Mouse (Mus musculus): Measurements from ENCODE around the gene Higd1a. TPM values are rescaled to one million over a fixed set of nuclear protein-coding genes. Genes with fewer than 3 reads are reported as not detected.

The Higd1a gene
- polyA plus RNA-seq, 1 experiment from 2014 or later: 154 TPM

- H3K9ac ChIP-seq (ENCODE audit: low read depth, low read length): no peak overlapping the region
- 86% methylated on average over 5 of the region's 5 CpGs for WGBS
- no peak overlapping the region for H3K27ac ChIP-seq (ENCODE audit: low read length)
- no peak overlapping the region for H3K4me2 ChIP-seq (ENCODE audit: low read length)
- H3K27me3 ChIP-seq (ENCODE audit: control insufficient read depth, insufficient read depth, low read depth, low read length): no peaks in the 10 kb centered on the region
- peaks cover 8% of the 10 kb centered on the region for H3K36me3 ChIP-seq (ENCODE audit: control insufficient read depth, insufficient read depth, low read length)
- H3K4me3 ChIP-seq (ENCODE audit: low read depth, low read length): no peak overlapping the region
- H3K9me3 ChIP-seq (replicated peaks; ENCODE audit: control insufficient read depth, low read length, poor library complexity, severe bottlenecking): no peaks in the 10 kb centered on the region
- no peak for ATAC-seq
- H3K4me1 ChIP-seq (ENCODE audit: control insufficient read depth, insufficient read depth, low read length): peaks cover 2% of the 10 kb centered on the region; the same call in 1 of the 2 replicates
These were observed 10.3 kb downstream of the Higd1a start for GRCm38 (mm10) chr9:121847842-121848241.

GRCm38 (mm10) chr9:121847138-121847537 is 11.0 kb downstream of the Higd1a start:
- Histone ChIP-seq H3K9ac (ENCODE audit: low read depth, low read length) (no peak overlapping the region), H3K9me3 (replicated peaks; ENCODE audit: control insufficient read depth, low read length, poor library complexity, severe bottlenecking) (no peaks in the 10 kb centered on the region), H3K4me2 (ENCODE audit: low read length) (no peak overlapping the region), H3K27me3 (ENCODE audit: control insufficient read depth, insufficient read depth, low read depth, low read length) (no peaks in the 10 kb centered on the region), H3K4me3 (ENCODE audit: low read depth, low read length) (no peak overlapping the region), H3K4me1 (ENCODE audit: control insufficient read depth, insufficient read depth, low read length) (peaks cover 2% of the 10 kb centered on the region; the same call in 1 of the 2 replicates), H3K36me3 (ENCODE audit: control insufficient read depth, insufficient read depth, low read length) (peaks cover 8% of the 10 kb centered on the region), H3K27ac (ENCODE audit: low read length) (no peak overlapping the region)
- no peak for ATAC-seq
- WGBS: 92% methylated on average over 4 of the region's 4 CpGs

- Histone ChIP-seq H3K9ac (ENCODE audit: low read depth, low read length) (no peak overlapping the region), H3K27ac (ENCODE audit: low read length) (no peak overlapping the region), H3K9me3 (replicated peaks; ENCODE audit: control insufficient read depth, low read length, poor library complexity, severe bottlenecking) (no peaks in the 10 kb centered on the region), H3K4me1 (ENCODE audit: control insufficient read depth, insufficient read depth, low read length) (peaks cover 2% of the 10 kb centered on the region; the same call in 1 of the 2 replicates), H3K4me2 (ENCODE audit: low read length) (no peak overlapping the region), H3K27me3 (ENCODE audit: control insufficient read depth, insufficient read depth, low read depth, low read length) (no peaks in the 10 kb centered on the region), H3K4me3 (ENCODE audit: low read depth, low read length) (no peak overlapping the region), H3K36me3 (ENCODE audit: control insufficient read depth, insufficient read depth, low read length) (peaks cover 8% of the 10 kb centered on the region)
- ATAC-seq: peak; percentile 60; the same call in 1 of the 2 replicates
- 55% methylated on average over 10 of the region's 10 CpGs for WGBS
These were observed 11.5 kb downstream of the Higd1a start for GRCm38 (mm10) chr9:121846526-121847118.

GRCm38 (mm10) chr9:121842914-121843313 is 15.2 kb downstream of the Higd1a start:
- Histone ChIP-seq H3K9me3 (replicated peaks; ENCODE audit: control insufficient read depth, low read length, poor library complexity, severe bottlenecking) (no peaks in the 10 kb centered on the region), H3K4me3 (ENCODE audit: low read depth, low read length) (no peak overlapping the region), H3K27me3 (ENCODE audit: control insufficient read depth, insufficient read depth, low read depth, low read length) (no peaks in the 10 kb centered on the region), H3K27ac (ENCODE audit: low read length) (no peak overlapping the region), H3K36me3 (ENCODE audit: control insufficient read depth, insufficient read depth, low read length) (0 out of 2 replicates have a peak, but pooled peaks cover 3% of the 10 kb centered on the region), H3K4me1 (ENCODE audit: control insufficient read depth, insufficient read depth, low read length) (peaks cover 5% of the 10 kb centered on the region; the same call in 1 of the 2 replicates), H3K9ac (ENCODE audit: low read depth, low read length) (no peak overlapping the region), H3K4me2 (ENCODE audit: low read length) (no peak overlapping the region)
- ATAC-seq: no peak
- 97% methylated on average over 2 of the region's 2 CpGs for WGBS

GRCm38 (mm10) chr9:121839622-121839965 is 18.6 kb downstream of the Higd1a start:
- Histone ChIP-seq H3K27ac (ENCODE audit: low read length) (no peak overlapping the region), H3K36me3 (ENCODE audit: control insufficient read depth, insufficient read depth, low read length) (no peaks in the 10 kb centered on the region), H3K27me3 (ENCODE audit: control insufficient read depth, insufficient read depth, low read depth, low read length) (no peaks in the 10 kb centered on the region), H3K4me2 (ENCODE audit: low read length) (peak overlapping the region; percentile 54), H3K4me1 (ENCODE audit: control insufficient read depth, insufficient read depth, low read length) (peaks cover 3% of the 10 kb centered on the region; the same call in 1 of the 2 replicates), H3K9ac (ENCODE audit: low read depth, low read length) (peak overlapping the region; percentile 47), H3K4me3 (ENCODE audit: low read depth, low read length) (peak overlapping the region; percentile 48), H3K9me3 (replicated peaks; ENCODE audit: control insufficient read depth, low read length, poor library complexity, severe bottlenecking) (no peaks in the 10 kb centered on the region)
- 30% methylated on average over 7 of the region's 7 CpGs for WGBS
- peak; percentile 66 for ATAC-seq

- peak within 1 kb of the TSS; percentile 54 for H3K4me2 ChIP-seq (ENCODE audit: low read length)
- peaks cover 3% of the 10 kb centered on the region; the same call in 1 of the 2 replicates for H3K4me1 ChIP-seq (ENCODE audit: control insufficient read depth, insufficient read depth, low read length)
- H3K9me3 ChIP-seq (replicated peaks; ENCODE audit: control insufficient read depth, low read length, poor library complexity, severe bottlenecking): no peaks in the 10 kb centered on the region
- WGBS: 3% methylated on average over 57 of the region's 61 CpGs
- peak within 1 kb of the TSS; percentile 48 for H3K4me3 ChIP-seq (ENCODE audit: low read depth, low read length)
- H3K27ac ChIP-seq (ENCODE audit: low read length): no peak within 1 kb of the TSS
- no peaks in the 10 kb centered on the region for H3K27me3 ChIP-seq (ENCODE audit: control insufficient read depth, insufficient read depth, low read depth, low read length)
- no peaks in the 10 kb centered on the region for H3K36me3 ChIP-seq (ENCODE audit: control insufficient read depth, insufficient read depth, low read length)
- ATAC-seq: peak; percentile 96
- H3K9ac ChIP-seq (ENCODE audit: low read depth, low read length): peak within 1 kb of the TSS; percentile 47
These were observed 19.1 kb downstream of the Higd1a start, which contains the start of gene Ccdc13 for GRCm38 (mm10) chr9:121838829-121839621. Gene Ccdc13, minus strand, starts transcription at chr9:121839461.

- Histone ChIP-seq H3K4me1 (ENCODE audit: control insufficient read depth, insufficient read depth, low read length) (peaks cover 3% of the 10 kb centered on the region; the same call in 1 of the 2 replicates), H3K27ac (ENCODE audit: low read length) (no peak overlapping the region), H3K9ac (ENCODE audit: low read depth, low read length) (no peak overlapping the region), H3K4me3 (ENCODE audit: low read depth, low read length) (no peak overlapping the region), H3K36me3 (ENCODE audit: control insufficient read depth, insufficient read depth, low read length) (no peaks in the 10 kb centered on the region), H3K27me3 (ENCODE audit: control insufficient read depth, insufficient read depth, low read depth, low read length) (no peaks in the 10 kb centered on the region), H3K4me2 (ENCODE audit: low read length) (no peak overlapping the region), H3K9me3 (replicated peaks; ENCODE audit: control insufficient read depth, low read length, poor library complexity, severe bottlenecking) (no peaks in the 10 kb centered on the region)
- 94% methylated on average over 6 of the region's 6 CpGs for WGBS
- ATAC-seq: no peak
These were observed 20.2 kb downstream of the Higd1a start for GRCm38 (mm10) chr9:121838008-121838407.

- 84% methylated on average over 11 of the region's 11 CpGs for WGBS
- ATAC-seq: no peak
- H3K36me3 ChIP-seq (ENCODE audit: control insufficient read depth, insufficient read depth, low read length): no peaks in the 10 kb centered on the region
These were observed 24.3 kb downstream of the Higd1a start for GRCm38 (mm10) chr9:121833825-121834224.

GRCm38 (mm10) chr9:121830956-121831293 is 27.2 kb downstream of the Higd1a start:
- no peaks in the 10 kb centered on the region for H3K4me1 ChIP-seq (ENCODE audit: control insufficient read depth, insufficient read depth, low read length)
- H3K9me3 ChIP-seq (replicated peaks; ENCODE audit: control insufficient read depth, low read length, poor library complexity, severe bottlenecking): no peaks in the 10 kb centered on the region
- no peak overlapping the region for H3K4me3 ChIP-seq (ENCODE audit: low read depth, low read length)
- no peak overlapping the region for H3K9ac ChIP-seq (ENCODE audit: low read depth, low read length)
- no peaks in the 10 kb centered on the region for H3K36me3 ChIP-seq (ENCODE audit: control insufficient read depth, insufficient read depth, low read length)
- no peak overlapping the region for H3K27ac ChIP-seq (ENCODE audit: low read length)
- WGBS: 35% methylated on average over 6 of the region's 6 CpGs
- peak; percentile 84 for ATAC-seq
- H3K4me2 ChIP-seq (ENCODE audit: low read length): no peak overlapping the region
- H3K27me3 ChIP-seq (ENCODE audit: control insufficient read depth, insufficient read depth, low read depth, low read length): no peaks in the 10 kb centered on the region

More at GRCm38 (mm10) chr9:121833825-121834224, 24.3 kb downstream of the Higd1a start:
- H3K9ac ChIP-seq (ENCODE audit: low read depth, low read length): no peak overlapping the region
- H3K27me3 ChIP-seq (ENCODE audit: control insufficient read depth, insufficient read depth, low read depth, low read length): no peaks in the 10 kb centered on the region
- no peaks in the 10 kb centered on the region for H3K9me3 ChIP-seq (replicated peaks; ENCODE audit: control insufficient read depth, low read length, poor library complexity, severe bottlenecking)
- no peak overlapping the region for H3K27ac ChIP-seq (ENCODE audit: low read length)
- H3K4me3 ChIP-seq (ENCODE audit: low read depth, low read length): no peak overlapping the region
- H3K4me2 ChIP-seq (ENCODE audit: low read length): no peak overlapping the region
- no peaks in the 10 kb centered on the region for H3K4me1 ChIP-seq (ENCODE audit: control insufficient read depth, insufficient read depth, low read length)

Measured in midbrain, embryonic 16.5 days (tissue).